Mouse (Mus musculus): ENCODE data around the gene Zdhhc19. TPM values are rescaled to one million over a fixed set of nuclear protein-coding genes. Genes with fewer than 3 reads are reported as not detected.

Gene Zdhhc19
- total RNA-seq, 2 experiments from 2014 or later, result not detected

DNA sequence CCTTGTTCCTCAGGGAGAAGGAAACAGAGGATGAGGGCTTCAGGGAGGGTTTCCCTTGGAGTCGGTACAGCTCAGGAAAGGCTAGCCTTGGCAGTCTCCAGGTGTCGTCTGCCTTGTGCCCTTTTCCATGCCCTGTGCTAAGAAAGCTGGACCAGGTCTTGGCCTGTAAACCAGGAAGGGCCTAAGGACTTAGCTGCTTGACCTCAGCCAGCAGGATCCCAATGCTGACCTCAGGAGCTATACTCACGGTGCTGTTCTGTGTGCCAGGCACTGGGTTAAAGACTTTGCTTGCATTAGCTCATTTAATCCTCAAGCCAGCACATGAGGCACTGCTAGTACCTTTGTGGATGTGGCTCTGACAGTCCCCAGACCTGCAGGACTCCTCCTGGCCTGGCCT lies 15.3 kb downstream of the Zdhhc19 start:
- DNase-seq, result no peak

DNA sequence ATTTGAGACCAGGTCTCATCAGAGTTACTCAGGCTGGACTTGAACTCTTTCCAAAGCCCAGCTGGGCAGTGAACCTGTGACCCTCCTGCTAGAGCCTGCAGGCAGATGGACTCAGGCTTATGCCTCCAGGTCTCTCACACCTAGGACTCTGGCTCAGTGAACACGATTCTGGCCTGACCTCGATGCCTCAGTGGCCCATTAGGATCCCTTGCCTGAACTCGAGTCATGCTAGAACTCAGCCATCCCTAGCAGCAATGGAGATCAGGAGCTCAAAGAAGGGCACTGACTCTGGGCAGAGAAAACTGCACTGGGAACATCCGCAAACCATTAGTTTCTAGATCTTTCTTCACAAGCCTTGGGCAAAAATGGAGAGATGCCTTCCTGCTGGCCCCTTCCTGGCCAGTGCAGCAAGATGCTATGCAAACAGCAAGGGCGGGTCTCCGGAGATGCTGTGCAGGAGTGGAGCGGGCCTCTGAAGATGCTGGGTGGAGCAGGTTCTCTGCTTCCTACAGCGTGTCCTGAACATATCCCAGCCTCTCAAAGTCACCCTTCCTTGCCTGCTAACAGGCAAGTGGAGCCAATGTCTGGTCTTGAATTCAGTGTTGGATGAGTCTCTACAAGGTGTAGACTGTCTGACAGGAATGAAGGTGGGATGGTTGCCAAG lies 15.9 kb downstream of the Zdhhc19 start:
- intact Hi-C loops (cut with DNase I), result no loop called here
- DNase-seq, result no peak

More for the DNA sequence above, 15.3 kb downstream of the Zdhhc19 start:
- intact Hi-C loops (cut with DNase I), result no loop called here

DNA sequence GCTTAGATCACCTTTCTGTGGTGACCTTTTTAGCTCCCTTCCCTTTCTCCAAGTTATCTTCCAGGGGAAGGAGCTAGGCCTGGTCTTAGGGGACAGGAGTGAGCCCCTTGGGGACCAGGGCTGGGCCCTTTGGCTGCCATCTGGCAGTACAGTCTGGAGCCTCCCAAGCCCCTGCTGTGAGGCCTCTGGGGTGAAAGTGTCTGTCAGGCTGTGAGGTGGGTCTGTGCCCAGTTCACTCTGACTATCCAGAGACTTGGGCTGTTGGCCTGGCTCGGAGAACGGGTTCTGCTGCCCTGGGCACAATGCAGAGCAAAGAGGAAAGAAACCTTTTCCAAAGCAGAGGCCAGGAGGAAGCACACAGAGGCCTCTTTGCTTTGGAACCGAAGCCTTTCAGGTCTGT lies 16.9 kb downstream of the Zdhhc19 start:
- intact Hi-C loops (cut with DNase I), result no loop called here
- DNase-seq, result no peak

DNA sequence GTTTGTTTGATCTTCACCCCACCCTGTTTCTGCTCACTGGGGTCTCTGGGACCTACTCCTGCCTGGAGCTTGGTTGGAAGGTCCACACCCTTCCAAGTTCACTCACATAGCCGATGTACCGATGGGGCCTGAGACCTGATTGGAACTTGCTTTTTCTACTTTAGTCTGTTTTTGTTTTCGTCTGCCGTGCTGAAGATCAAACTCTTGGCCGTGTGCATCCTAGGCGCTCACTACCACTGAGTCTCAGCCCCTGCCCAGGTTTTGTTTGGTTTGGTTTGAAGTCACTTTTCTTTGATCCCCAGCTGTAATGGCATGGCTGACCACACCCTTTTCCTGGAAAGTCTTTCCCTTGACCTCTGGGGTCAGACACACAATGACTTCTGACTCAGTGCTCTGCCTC lies 17.3 kb downstream of the Zdhhc19 start:
- intact Hi-C loops (cut with DNase I), result no loop called here
- no peak for DNase-seq

DNA sequence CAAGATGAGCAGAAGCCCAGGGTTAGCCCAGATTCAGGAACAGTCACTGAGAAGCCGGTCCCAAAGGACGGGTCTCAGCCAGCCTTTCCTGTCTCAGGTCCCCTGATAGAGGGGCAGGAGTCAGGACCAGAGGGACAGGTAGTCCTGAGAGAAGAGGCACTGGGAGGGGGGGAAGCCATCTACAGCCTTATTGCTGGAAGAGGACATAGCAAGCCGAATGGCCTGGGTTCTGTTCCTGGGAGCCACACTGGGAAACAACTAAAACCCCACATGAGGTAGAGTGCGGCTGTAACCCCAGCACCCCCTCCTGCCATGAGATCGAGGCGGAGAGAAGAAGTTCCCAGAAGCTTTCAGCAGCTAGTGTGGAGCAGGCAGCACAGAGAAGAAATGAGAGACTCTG lies 17.9 kb downstream of the Zdhhc19 start:
- intact Hi-C loops (cut with DNase I), result no loop called here
- no peak for DNase-seq

DNA sequence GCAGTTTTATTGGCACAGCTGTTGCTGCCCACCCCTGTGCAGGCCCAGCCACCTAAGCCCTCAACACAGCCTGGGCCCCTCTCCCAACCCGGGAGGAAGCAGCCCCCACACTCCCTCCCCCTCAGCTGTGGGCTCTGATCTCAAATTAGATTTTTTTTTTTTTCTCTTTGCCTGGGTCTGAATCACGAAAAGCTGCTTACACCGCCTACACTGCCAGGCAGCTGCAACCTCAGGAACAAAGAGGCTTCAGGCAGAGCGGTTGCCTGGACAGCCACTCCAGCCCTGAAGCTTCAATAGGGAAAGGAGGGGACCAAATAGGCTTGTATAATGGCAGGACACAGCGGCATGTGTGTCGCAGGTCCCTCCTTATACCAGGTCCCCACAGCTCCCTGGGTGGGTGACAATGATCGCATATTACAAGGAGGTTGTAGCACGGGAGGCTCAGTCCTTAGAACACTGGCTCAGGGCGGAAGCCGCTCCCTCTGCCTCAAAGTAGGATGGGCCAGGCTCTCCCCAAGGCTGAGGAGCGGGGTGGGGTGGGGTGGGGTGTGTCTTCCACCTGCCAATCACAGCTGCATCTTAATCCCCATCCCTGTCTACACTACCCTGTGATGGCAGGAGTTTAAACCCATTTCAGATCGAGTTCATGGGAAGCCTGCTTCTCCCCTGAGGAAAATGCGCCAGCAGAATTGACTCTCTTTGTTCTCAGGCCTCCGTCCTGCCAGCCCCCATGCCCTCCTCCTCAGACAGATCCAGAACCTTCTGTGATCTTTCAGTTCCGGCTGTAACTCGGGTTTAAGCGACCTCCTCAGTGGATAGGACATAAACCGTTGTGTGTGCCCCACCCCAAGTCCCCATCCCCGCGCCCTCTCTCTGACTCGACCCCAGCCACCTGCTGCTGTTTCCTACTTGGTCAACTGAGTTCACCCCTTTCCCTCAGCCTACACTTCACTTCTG lies 20.2 kb downstream of the Zdhhc19 start:
- intact Hi-C loops (cut with DNase I), result no loop called here
- no peak for DNase-seq

DNA sequence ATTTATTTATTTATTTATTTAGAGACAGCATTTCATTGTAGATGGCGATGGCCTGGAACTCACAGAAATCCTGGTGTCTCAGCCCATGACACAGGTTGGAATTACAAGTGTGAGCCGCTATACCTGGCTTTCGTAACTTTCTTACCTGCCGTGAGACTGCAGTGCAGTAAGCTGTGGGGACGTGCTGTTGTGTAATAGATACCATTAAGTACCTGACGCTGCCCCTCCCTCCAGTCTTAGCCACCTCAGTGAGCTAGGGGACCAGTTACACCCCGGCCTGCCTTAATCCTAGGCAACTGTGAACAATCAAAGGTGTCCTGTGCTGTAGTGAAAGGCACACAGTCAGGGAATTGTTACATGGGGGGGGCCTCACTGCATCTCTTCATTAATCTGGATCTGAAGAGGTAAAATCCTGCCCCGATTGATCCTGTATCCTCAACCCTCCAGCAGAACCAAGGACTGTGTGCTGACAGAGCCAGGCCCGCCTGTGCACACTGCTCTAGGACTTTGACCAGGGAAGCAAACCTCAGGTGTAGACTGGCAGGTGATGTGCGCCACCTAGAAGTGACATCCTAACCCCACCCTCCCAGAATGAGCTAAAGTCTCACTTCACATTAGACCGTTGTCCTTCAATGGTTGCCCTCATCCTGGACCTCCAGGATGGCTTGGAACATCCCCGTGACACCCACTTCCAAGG lies 21.9 kb downstream of the Zdhhc19 start:
- no peak for DNase-seq
- intact Hi-C loops (cut with DNase I), result no loop called here

DNA sequence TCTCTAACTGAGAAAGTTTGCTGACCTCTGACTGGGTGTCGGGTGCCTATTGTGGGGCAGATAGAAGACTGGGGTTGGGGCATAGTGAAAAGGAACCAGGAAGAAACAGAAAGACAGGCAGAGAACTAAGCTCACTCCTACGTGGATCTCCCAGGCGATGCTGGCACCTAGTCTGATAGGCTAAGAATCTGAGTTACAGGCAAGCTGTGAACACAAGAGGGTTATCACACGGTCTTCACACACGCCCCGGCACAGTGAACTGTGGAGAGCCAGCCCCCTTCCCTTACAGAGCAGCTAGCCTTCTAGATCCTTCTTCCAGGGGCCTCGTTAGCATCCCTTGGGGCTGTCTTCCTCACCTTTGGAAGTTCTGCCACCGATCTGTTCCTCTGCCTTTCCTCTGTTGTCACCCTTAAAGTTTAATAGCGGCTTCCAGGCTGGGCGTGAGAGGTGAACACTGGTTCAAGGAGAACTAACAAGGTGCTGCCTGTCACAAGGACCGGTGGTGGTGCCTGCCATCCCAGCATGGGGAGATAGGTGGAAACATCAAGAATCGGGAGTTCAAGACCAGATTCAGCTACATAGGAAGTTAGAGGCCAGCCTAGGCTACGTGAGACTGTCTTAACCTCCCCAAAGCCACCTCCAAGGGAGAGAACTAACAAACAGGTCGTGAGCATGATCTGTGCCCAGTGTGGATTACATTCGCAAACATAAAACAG lies 23.7 kb downstream of the Zdhhc19 start:
- no peak for DNase-seq
- intact Hi-C loops (cut with DNase I), result no loop called here

DNA sequence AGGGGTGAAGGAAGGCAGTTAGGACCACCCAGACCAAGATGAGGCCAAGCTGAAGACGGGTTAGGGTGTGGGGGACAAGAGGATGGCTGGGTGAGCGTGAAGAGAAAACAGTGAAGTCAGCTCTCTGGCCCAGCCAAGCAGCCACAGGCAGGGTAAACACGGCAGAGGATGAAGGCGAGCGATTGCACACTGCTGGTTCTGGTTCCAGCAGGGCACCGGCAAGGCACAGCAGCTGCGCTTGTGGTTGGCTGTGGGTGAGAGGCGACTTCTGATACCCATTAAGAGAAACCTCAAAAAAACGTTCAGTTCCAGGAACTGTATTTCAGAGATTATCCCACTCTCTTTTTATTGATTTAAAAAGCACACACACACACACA lies 24.3 kb downstream of the Zdhhc19 start:
- no peak for DNase-seq
- intact Hi-C loops (cut with DNase I), result no loop called here

DNA sequence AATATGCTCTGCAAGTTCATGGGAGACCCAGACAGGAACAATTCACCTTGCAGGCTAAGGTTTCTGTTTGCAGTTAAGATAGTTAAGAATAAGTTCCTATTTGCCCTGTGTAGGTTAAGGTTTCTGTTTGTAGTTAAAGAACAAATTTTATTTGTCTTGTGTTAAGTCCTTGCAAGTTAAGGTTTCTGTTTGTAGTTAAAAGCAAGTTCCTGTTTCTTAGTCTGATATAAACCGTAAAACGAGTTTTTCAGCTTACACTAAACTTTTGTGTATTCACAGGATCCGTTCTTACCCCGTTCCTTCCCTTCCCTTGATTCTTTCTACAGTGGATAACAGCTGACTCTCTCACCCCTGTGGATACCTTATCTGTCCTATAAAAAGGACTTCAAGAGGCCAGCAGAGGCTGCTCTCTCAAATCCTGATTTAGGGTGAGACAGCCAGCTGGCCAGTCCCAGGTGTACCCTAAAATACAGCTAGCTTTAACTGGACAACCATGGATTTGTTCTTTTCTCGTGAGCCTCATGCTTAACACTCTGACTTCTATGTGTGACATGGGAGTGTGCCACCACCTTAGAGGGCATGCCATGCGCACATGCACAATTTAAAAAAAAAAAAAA lies 26.6 kb downstream of the Zdhhc19 start:
- intact Hi-C loops (cut with DNase I), result no loop called here
- DNase-seq, result no peak

DNA sequence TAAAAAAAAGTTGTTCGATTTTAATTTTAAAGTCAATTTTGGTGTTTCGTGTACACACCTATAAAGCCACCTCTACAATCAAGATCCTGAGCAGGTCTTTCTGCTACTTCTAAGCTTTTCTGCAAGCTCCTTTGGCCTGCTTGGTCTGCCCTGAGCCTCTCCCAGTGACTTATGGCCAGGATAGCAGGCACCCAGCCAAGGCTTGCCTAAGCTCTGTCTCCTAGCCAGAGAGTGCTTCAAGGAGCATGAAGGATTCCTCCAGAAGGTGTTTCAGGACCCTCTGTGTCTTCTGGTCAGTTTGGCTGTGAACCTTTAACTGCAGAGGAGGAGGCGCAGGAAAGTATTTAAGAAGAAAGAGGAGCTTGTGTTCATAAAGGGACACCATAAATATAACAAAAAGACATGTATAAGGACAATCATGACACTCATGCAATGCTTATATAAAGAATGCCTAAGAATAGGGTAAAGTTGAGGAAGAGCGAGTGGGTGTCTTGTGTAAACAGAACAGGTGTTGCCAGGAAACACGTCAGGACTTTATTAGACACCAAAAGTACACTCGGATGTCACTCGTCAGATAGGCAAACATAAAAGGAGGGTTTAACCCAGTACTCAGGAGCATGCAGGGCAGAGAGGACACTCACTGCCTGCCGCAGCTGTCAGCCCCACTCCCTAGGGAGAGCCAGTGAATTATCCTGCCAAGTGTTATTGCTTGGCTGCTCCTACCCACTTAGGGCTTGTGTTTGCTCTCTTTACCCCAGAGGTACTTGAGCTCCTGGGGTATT lies 27.6 kb downstream of the Zdhhc19 start:
- intact Hi-C loops (cut with DNase I), result no loop called here
- peak; percentile 67 to 71 for DNase-seq

DNA sequence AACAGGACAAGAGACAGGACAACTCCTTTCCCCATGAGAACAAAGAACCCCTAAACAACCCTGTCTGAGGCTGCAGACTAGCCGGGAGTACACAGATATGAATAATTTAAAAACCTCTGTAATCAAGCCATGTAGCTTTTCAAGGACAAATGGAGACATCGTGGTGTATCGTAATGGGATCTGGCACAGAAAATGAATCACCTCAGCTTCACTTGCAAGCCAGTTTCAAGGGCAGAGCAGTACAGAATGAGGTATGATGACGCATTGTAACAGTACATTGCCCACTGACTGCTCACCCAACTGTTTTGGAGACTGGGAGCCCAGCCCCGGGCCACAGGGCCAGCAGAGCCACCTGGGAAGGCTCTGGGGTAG lies 28.2 kb downstream of the Zdhhc19 start:
- intact Hi-C loops (cut with DNase I), result no loop called here

DNA sequence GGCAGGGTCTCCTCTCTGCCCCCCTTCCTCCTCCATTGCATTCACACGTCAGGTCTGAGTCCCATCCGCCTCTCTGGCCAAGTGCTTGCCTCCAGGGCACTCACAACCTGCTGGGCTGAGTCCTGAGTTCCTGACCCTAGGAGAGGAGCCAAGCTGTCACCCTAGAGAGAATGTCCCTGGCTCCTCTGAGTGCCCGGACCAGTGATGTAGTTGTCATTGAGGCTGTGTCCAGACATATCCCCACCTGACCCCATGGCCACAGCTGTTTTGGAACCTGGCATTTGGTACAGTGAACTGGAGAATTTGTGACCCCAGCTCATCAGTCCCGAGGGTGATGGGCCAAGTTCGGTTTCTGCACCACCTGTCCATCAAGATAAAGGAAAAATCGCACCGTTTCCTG lies 30.8 kb downstream of the Zdhhc19 start:
- peak; percentile 23 to 48 for DNase-seq
- intact Hi-C loops (cut with DNase I), result no loop called here

More for the DNA sequence above, 28.2 kb downstream of the Zdhhc19 start:
- peak in 1 of 2 experiments; percentile 22 for DNase-seq

DNA sequence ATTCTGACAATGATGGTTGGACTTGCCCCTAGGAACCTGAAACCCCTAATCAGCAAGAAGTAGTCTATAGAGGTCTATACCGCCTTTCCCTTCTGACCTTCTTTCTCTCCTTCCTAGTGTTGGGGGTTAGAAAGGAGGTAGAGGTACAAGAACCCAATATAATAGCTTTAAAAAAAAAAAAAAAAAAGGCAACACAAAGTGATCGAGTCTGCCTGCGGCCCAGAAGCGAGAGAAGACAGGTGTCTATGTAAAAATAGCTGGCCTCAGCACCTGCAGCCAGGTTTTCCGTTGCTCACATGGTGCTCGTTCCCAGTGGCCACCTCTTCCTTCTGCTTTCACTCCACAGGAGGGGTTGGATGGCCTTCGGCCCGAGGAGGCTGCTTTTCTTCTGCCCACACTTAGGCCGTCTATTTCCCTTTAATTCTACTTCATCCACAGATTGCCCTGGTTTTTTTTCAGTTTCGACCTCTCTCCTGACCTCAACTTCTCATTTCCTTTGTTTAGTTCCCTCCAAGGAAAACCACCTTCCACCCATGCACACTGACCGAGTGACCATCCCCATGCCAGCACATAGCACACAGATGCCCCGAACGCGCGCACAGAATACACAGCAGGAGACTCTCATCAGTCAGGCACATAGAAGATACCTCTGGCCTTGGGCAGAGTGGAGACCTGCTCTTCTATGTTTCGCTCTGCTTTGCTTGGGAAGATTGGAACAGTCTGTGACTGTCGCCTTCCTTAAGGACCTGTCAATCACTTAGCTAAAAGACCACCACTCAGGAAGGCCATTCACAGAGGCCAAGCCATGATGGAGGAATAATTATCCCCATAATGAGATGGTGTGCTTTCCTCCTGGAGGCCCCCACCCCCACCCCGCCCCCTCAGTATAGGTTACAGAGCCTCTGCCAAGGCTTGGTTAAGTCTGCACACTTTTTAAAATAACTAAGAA lies 37.1 kb downstream of the Zdhhc19 start:
- intact Hi-C loops (cut with DNase I), result no loop called here

DNA sequence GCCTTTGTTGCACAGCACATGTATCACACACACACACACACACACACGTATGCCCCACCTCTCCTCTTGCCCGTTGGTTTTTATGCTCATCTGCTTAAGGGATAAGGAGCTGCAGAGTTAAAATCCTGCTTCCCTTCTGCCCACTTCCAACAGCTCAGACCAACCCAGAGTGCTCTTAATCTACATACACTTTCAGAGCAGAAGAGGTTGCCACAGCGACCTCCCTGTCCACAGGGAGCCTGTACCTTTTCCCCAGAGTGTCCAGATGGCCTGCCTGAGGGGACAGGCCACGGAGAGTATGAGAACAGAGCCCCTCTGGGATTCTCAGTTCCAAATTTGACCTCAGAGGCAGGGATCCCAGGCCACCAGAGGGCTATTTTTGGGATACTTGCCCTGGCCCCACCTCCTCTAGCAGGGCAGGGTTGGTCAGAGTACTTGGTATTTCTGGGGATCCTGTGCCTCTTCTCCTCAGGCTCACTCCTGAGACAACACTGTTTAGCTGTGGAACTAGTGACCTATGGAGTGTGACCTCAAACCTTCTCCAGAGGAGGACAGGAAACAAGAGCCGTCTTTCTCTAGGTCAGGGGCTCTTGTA lies 39.2 kb downstream of the Zdhhc19 start:
- peak; percentile 17 to 38 for DNase-seq
- intact Hi-C loops (cut with DNase I), result no loop called here

More for the DNA sequence above, 37.1 kb downstream of the Zdhhc19 start:
- DNase-seq, result no peak

DNA sequence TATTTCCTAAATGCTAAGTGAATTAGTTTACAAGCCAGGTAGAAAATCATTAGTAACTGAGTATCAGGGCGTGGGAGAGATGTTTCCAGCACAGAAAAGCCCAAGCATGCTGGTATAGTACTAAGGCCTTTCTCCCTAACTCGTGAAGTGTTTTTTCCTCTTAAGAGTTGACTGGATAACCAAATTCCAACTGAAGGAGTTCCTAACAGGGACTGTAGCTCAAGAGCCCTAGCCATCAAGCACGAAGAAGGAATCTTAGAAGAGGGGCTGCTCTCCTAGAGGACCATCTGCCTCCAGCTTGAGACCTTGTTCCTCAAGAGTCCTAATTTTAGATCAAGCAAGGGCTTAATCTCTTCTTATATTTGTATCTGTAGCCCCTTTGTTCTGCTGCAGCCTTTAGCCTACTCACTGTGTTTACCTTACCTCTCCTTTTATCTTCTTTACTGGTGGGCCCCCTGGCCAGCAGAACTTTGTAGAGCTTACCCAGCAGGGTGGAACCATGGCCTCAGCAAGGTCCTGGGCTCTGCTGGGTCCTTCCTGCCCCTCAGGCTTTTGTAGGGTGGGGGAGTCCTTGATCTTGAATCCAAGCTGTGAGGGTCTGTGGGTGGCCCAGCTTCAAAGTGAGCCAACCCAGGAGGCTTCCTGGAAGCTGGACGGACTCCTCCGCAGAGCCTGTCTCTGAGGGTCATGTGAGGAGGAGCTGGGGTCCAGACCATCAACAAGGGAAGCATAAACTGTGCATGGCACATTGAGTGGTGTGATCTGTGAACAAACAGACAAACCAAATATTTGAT lies 42.0 kb downstream of the Zdhhc19 start:
- intact Hi-C loops (cut with DNase I), result no loop called here

DNA sequence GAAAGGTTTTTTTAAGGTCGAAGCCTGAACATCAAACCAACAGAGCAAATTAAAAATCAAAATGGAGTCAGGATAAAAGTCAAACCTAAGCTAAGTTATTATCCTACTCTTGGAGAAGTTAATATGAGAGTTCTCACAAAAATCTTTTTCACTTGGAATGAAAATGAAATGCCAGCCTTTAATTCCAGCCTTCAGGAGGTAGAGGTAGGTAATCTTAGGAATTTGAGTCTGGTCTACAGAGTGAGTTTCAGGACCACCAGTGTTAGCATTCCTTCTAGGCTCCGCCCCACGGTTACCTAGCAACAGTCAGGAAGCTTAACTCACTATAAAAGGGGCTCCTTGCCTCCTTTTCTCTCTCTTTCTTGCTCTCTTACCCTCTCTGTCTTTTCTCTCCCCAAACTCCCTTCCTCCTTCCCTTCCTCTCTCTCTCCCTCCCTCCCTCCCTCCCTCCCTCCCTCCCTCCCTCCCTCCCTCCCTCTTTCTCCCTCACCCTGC lies 42.7 kb downstream of the Zdhhc19 start:
- no peak for DNase-seq
- intact Hi-C loops (cut with DNase I), result no loop called here

More for the DNA sequence above, 42.0 kb downstream of the Zdhhc19 start:
- no peak for DNase-seq

Measured in heart, postnatal 14 days (tissue).